Mouse (Mus musculus): ENCODE measurements around the gene Wdr41. TPM values are rescaled to one million over a fixed set of nuclear protein-coding genes. Genes with fewer than 3 reads are reported as not detected.

Wdr41 gene
- total RNA-seq (2014; rRNA removed) (22.2 and 23.7 TPM in 2 replicates), polyA plus RNA-seq (2015; fragmentation: Nextera tagmentation; extraction: Ambion mirVana) (24.8 and 26.6 TPM in 2 replicates)

DNA sequence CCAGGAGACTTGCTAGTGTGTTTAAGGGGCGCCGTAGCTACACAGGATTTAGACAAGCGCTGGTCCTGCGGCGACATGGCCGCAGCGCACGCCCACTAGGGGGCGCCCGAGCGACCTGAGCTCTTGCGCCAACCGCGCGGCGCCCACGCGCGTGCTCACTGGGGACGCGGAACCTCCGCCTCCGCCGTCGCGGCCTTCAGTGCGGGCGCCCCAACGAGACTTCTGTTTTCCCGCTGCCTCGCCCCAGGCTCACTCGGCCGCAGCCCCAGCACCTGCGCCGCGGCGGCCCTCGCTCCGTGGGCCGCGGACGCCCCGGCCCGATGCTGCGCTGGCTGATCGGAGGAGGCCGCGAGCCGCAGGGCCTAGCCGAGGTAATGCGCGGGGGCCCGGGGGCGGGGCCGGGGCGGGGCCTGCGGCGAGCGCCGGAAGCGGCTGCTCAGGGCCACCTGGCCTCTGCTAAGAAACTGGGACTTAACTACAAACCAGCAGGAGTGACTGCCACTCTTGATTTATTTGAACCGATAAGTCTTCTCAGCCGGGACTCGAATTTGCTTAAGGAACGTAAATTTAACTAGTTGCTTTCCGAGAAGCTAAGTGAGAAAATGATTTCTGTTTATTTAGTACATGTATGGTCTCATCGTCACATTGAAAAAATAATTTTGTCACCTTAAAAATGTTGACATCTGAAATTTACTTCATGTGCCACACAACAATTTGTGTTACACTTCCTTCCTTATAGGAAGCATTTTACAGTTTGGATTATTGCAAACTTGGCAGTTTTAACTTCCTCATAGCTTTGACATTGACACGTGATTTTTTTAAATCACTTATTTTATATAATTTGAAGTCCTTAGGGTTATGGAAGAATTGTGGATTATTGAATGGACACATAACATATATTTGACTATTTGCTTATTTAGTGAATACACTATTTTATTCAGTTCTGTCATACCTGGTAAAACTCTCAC is at the start of gene Wdr41:
Wdr41 (plus strand) TSS at position 126 of the 968 bp plus-strand sequence.
- Histone ChIP-seq H3K27ac (peak within 1 kb of the TSS; percentile 97), H3K9ac (replicated peaks; ENCODE audit: low read length) (peak within 1 kb of the TSS; percentile 94), H3K4me2 (ENCODE audit: low read depth, low read length) (peak within 1 kb of the TSS; percentile 55), H3K36me3 (ENCODE audit: insufficient read depth, low read length) (no peaks in the 10 kb centered on the region), H3K4me1 (ENCODE audit: insufficient read depth, low read length) (no peaks in the 10 kb centered on the region; the same call in 1 of the 2 replicates), H3K4me3 (ENCODE audit: low read length) (peak within 1 kb of the TSS; percentile 73), H3K27me3 (ENCODE audit: insufficient read depth, low read length) (no peaks in the 10 kb centered on the region), H3K9me3 (ENCODE audit: low read length) (no peaks in the 10 kb centered on the region)
- 3% methylated on average over 68 of the region's 68 CpGs for WGBS
- DNase-seq (ENCODE audit: low spot score) (peak; percentile 97), ATAC-seq (peak; percentile 96)
- TF ChIP-seq CTCF (IDR thresholded peaks at IDR 0.05; ENCODE audit: low read depth) = peak; percentile 74

GRCm38 (mm10) chr13:94928086-94928485 is 48.1 kb upstream of the Wdr41 start:
- no peak for DNase-seq (ENCODE audit: low spot score)
- Histone ChIP-seq H3K27me3 (ENCODE audit: insufficient read depth, low read length) (no peaks in the 10 kb centered on the region), H3K27ac (no peak overlapping the region), H3K9ac (replicated peaks; ENCODE audit: low read length) (no peak overlapping the region), H3K9me3 (ENCODE audit: low read length) (no peaks in the 10 kb centered on the region), H3K4me2 (ENCODE audit: low read depth, low read length) (no peak overlapping the region), H3K4me1 (ENCODE audit: insufficient read depth, low read length) (no peaks in the 10 kb centered on the region), H3K36me3 (ENCODE audit: insufficient read depth, low read length) (no peaks in the 10 kb centered on the region), H3K4me3 (ENCODE audit: low read length) (no peak overlapping the region)
- TF ChIP-seq CTCF (IDR thresholded peaks at IDR 0.05; ENCODE audit: low read depth) = no peak
- ATAC-seq = no peak
- 71% methylated on average over 3 of the region's 3 CpGs for WGBS

- H3K9ac ChIP-seq (replicated peaks; ENCODE audit: low read length) = no peak overlapping the region
- no peaks in the 10 kb centered on the region for H3K36me3 ChIP-seq (ENCODE audit: insufficient read depth, low read length)
- H3K9me3 ChIP-seq (ENCODE audit: low read length) = no peaks in the 10 kb centered on the region
- H3K27ac ChIP-seq = no peak overlapping the region
- 54% methylated on average over 5 of the region's 5 CpGs for WGBS
- H3K4me2 ChIP-seq (ENCODE audit: low read depth, low read length) = no peak overlapping the region
- peaks cover 4% of the 10 kb centered on the region; the same call in 1 of the 2 replicates for H3K27me3 ChIP-seq (ENCODE audit: insufficient read depth, low read length)
- TF ChIP-seq CTCF (IDR thresholded peaks at IDR 0.05; ENCODE audit: low read depth) = no peak
- H3K4me1 ChIP-seq (ENCODE audit: insufficient read depth, low read length) = no peaks in the 10 kb centered on the region
- H3K4me3 ChIP-seq (ENCODE audit: low read length) = no peak overlapping the region
- ATAC-seq (no peak), DNase-seq (ENCODE audit: low spot score) (no peak)
Measured at GRCm38 (mm10) chr13:94938418-94938817, 37.7 kb upstream of the Wdr41 start.

GRCm38 (mm10) chr13:94940104-94940503 is 36.0 kb upstream of the Wdr41 start:
- no peak overlapping the region for H3K27ac ChIP-seq
- H3K4me1 ChIP-seq (ENCODE audit: insufficient read depth, low read length) = no peaks in the 10 kb centered on the region
- peaks cover 4% of the 10 kb centered on the region; the same call in 1 of the 2 replicates for H3K27me3 ChIP-seq (ENCODE audit: insufficient read depth, low read length)
- H3K4me2 ChIP-seq (ENCODE audit: low read depth, low read length) = no peak overlapping the region
- H3K9me3 ChIP-seq (ENCODE audit: low read length) = no peaks in the 10 kb centered on the region
- no peak overlapping the region for H3K4me3 ChIP-seq (ENCODE audit: low read length)
- WGBS = 57% methylated on average over 5 of the region's 5 CpGs
- ATAC-seq = no peak
- peak; percentile 16 for DNase-seq (ENCODE audit: low spot score)
- H3K9ac ChIP-seq (replicated peaks; ENCODE audit: low read length) = no peak overlapping the region
- H3K36me3 ChIP-seq (ENCODE audit: insufficient read depth, low read length) = no peaks in the 10 kb centered on the region
- no peak for TF ChIP-seq CTCF (IDR thresholded peaks at IDR 0.05; ENCODE audit: low read depth)

DNA sequence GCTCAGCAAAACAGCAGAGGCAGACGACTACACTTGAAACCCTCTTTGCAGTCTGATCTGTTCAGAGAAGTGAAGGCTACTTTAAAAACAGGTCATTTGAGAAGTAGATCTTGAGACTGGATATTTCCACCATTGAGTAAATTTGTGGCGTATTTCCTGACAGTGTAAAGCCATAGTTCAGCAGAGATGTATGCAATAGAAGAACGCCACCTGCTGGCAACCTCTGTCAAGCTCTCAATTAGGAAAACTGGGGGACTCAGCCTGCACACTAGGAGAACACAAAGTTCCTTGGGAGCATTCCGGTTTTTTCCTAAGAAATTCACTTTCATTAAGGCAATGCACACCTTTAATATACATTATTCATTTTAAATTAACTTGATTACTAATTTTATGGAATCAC is 34.9 kb upstream of the Wdr41 start:
- H3K4me1 ChIP-seq (ENCODE audit: insufficient read depth, low read length) = no peaks in the 10 kb centered on the region
- H3K4me3 ChIP-seq (ENCODE audit: low read length) = no peak overlapping the region
- H3K9ac ChIP-seq (replicated peaks; ENCODE audit: low read length) = no peak overlapping the region
- H3K9me3 ChIP-seq (ENCODE audit: low read length) = no peaks in the 10 kb centered on the region
- H3K36me3 ChIP-seq (ENCODE audit: insufficient read depth, low read length) = no peaks in the 10 kb centered on the region
- no peak overlapping the region for H3K4me2 ChIP-seq (ENCODE audit: low read depth, low read length)
- 14% methylated on average over 4 of the region's 4 CpGs for WGBS
- peak; percentile 83 for TF ChIP-seq CTCF (IDR thresholded peaks at IDR 0.05; ENCODE audit: low read depth)
- DNase-seq (ENCODE audit: low spot score) = peak; percentile 89
- peaks cover 4% of the 10 kb centered on the region; the same call in 1 of the 2 replicates for H3K27me3 ChIP-seq (ENCODE audit: insufficient read depth, low read length)
- H3K27ac ChIP-seq = no peak overlapping the region
- 0 out of 2 replicates have a peak, but pooled peaks have one; percentile 58 for ATAC-seq

- H3K4me3 ChIP-seq (ENCODE audit: low read length) = no peak overlapping the region
- H3K27ac ChIP-seq = no peak overlapping the region
- no peaks in the 10 kb centered on the region for H3K27me3 ChIP-seq (ENCODE audit: insufficient read depth, low read length)
- WGBS = 79% methylated on average over 6 of the region's 6 CpGs
- H3K4me1 ChIP-seq (ENCODE audit: insufficient read depth, low read length) = no peaks in the 10 kb centered on the region
- ATAC-seq (no peak), DNase-seq (ENCODE audit: low spot score) (no peak)
- no peaks in the 10 kb centered on the region for H3K36me3 ChIP-seq (ENCODE audit: insufficient read depth, low read length)
- H3K9me3 ChIP-seq (ENCODE audit: low read length) = no peaks in the 10 kb centered on the region
- H3K4me2 ChIP-seq (ENCODE audit: low read depth, low read length) = no peak overlapping the region
- no peak overlapping the region for H3K9ac ChIP-seq (replicated peaks; ENCODE audit: low read length)
- TF ChIP-seq CTCF (IDR thresholded peaks at IDR 0.05; ENCODE audit: low read depth) = no peak
Measured at GRCm38 (mm10) chr13:94955941-94956340, 20.2 kb upstream of the Wdr41 start.
